Mouse (Mus musculus) olfactory bulb, adult 2 months (tissue): ENCODE results near the gene Tex14.

Experiments
- CTCF ChIP-seq: fragments of 200-500 bp; IDR thresholded peaks from 2 replicates; pipeline ENCODE4 v1.5.1; 2012; ENCODE audit warnings: low read depth, mild to moderate bottlenecking, low read length, moderate library complexity; ENCODE audit not compliant: insufficient read depth
- POLR2A ChIP-seq: fragments of 200-500 bp; IDR thresholded peaks from 2 replicates; pipeline ENCODE4 v1.6.1; 2012; ENCODE audit warnings: mild to moderate bottlenecking, low read depth, low read length, moderate library complexity; ENCODE audit not compliant: insufficient read depth

- TF ChIP-seq CTCF (no peak), POLR2A (no peak)
Observed at GRCm38 (mm10) chr11:87483796-87484326, 79.0 kb downstream of the Tex14 start.
